ENCODE assay signal across 7 mouse cellular contexts in genomic region chr10:39733101-39733399, GRCm38 (mm10). TPM values are rescaled to one million over a fixed set of nuclear protein-coding genes. Genes with fewer than 3 reads are reported as not detected.
DNase-seq lines count a peak whose midpoint lies in the region; ATAC-seq and TF ChIP-seq lines count a peak whose summit lies in the region.

No protein-coding gene starts in this region.

- no peak for TF ChIP-seq CTCF in lung, adult 2 months (IDR thresholded peaks at IDR 0.05; ENCODE audit: insufficient read depth, low read length)
- TF ChIP-seq CTCF in olfactory bulb, adult 2 months (IDR thresholded peaks at IDR 0.05; ENCODE audit: insufficient read depth, low read depth, low read length): no peak

- H3K4me1 ChIP-seq in lung, adult 2 months (ENCODE audit: control insufficient read depth, insufficient read depth, low read length): no peaks in the 10 kb centered on the region; the same call in 1 of the 2 replicates
- peaks cover 26% of the 10 kb centered on the region for H3K4me1 ChIP-seq in forebrain, embryonic 15.5 days
- H3K4me1 ChIP-seq in limb, embryonic 11.5 days (ENCODE audit: control insufficient read depth, insufficient read depth, low read length): no peaks in the 10 kb centered on the region; the same call in 1 of the 2 replicates
- H3K4me1 ChIP-seq in olfactory bulb, adult 2 months (ENCODE audit: control insufficient read depth, insufficient read depth, low read length): peaks cover 4% of the 10 kb centered on the region; the same call in 1 of the 2 replicates

- H3K9me3 ChIP-seq in forebrain, embryonic 15.5 days: no peaks in the 10 kb centered on the region
- H3K9me3 ChIP-seq in limb, embryonic 11.5 days (ENCODE audit: control insufficient read depth, low read length): no peaks in the 10 kb centered on the region

- intact Hi-C loops in gastrocnemius, postnatal 14 days (cut with DNase I; ENCODE audit: low total_unique reads): no loop called here

- DNase-seq in lung, adult 2 months: no peak
- DNase-seq in lung, postnatal 10 days: no peak
- peak; percentile 55 for DNase-seq in c-Kit-negative CD71-positive TER-119-positive erythroid progenitor cells, embryonic 14.5 days (ENCODE audit: low read depth, low spot score)
- no peak for DNase-seq in limb, embryonic 11.5 days (ENCODE audit: low spot score)
- DNase-seq in gastrocnemius, postnatal 14 days: no peak

- H3K36me3 ChIP-seq in forebrain, embryonic 15.5 days: no peaks in the 10 kb centered on the region
- no peaks in the 10 kb centered on the region for H3K36me3 ChIP-seq in limb, embryonic 11.5 days (ENCODE audit: control insufficient read depth, insufficient read depth, low read length)

- H3K27me3 ChIP-seq in forebrain, embryonic 15.5 days: no peaks in the 10 kb centered on the region
- no peaks in the 10 kb centered on the region for H3K27me3 ChIP-seq in limb, embryonic 11.5 days (ENCODE audit: control insufficient read depth, insufficient read depth, low read length)

- no peak for TF ChIP-seq POLR2A in lung, adult 2 months (IDR thresholded peaks at IDR 0.05; ENCODE audit: borderline replicate concordance, extremely low read depth, low read depth, low read length)
- no peak for TF ChIP-seq POLR2A in olfactory bulb, adult 2 months (IDR thresholded peaks at IDR 0.05; ENCODE audit: insufficient read depth, low read depth, low read length)

- under 1% methylated on average over 9 of the region's 9 CpGs for WGBS in lung, adult 2 months
- whole genome bisulfite sequencing in forebrain, embryonic 15.5 days: under 1% methylated on average over 9 of the region's 9 CpGs
- WGBS in limb, embryonic 11.5 days: under 1% methylated on average over 9 of the region's 9 CpGs
- WGBS in olfactory bulb, adult 2 months: under 1% methylated on average over 9 of the region's 9 CpGs

- peak overlapping the region; percentile 70 for H3K4me3 ChIP-seq in lung, adult 2 months (replicated peaks; ENCODE audit: extremely low read depth, low read depth, low read length)
- peak overlapping the region; percentile 92 for H3K4me3 ChIP-seq in forebrain, embryonic 15.5 days
- H3K4me3 ChIP-seq in limb, embryonic 11.5 days (ENCODE audit: low read depth, low read length): peak overlapping the region; percentile 72
- H3K4me3 ChIP-seq in olfactory bulb, adult 2 months (ENCODE audit: insufficient read depth, low read depth, low read length): peak overlapping the region; percentile 86

- peak overlapping the region; percentile 100 for H3K27ac ChIP-seq in forebrain, embryonic 15.5 days (replicated peaks)
- peak overlapping the region; percentile 98 for H3K27ac ChIP-seq in limb, embryonic 11.5 days (replicated peaks; ENCODE audit: low read depth, low read length)
- H3K27ac ChIP-seq in olfactory bulb, adult 2 months (ENCODE audit: insufficient read depth, low read depth, low read length): peak overlapping the region; percentile 97

- H3K9ac ChIP-seq in forebrain, embryonic 15.5 days (replicated peaks): peak overlapping the region; percentile 96
- H3K9ac ChIP-seq in limb, embryonic 11.5 days (ENCODE audit: low read length): peak overlapping the region; percentile 82

- H3K4me2 ChIP-seq in forebrain, embryonic 15.5 days (replicated peaks): peak overlapping the region; percentile 54
- H3K4me2 ChIP-seq in limb, embryonic 11.5 days (ENCODE audit: low read depth, severe bottlenecking): peak overlapping the region; percentile 58

- ATAC-seq in forebrain, embryonic 15.5 days (replicated peaks): no peak
- no peak for ATAC-seq in limb, embryonic 11.5 days (ENCODE audit: insufficient number of reproducible peaks, low FRiP score, low TSS enrichment, low read depth)

RNA-seq across cellular contexts. Expression of gene Rev3l, which starts 1.1 kb away (rescaled TPM):
- polyA plus RNA-seq in lung, adult 2 months (2012; rRNA removed): 8.7 and 13.0 TPM in 2 replicates
- polyA plus RNA-seq in forebrain, embryonic 15.5 days (2015; fragmentation: Nextera tagmentation; extraction: Ambion mirVana): 24.1 and 26.4 TPM in 2 replicates
- 17.0 and 17.4 TPM in 2 replicates for polyA plus RNA-seq in limb, embryonic 11.5 days (2014; fragmentation: Nextera tagmentation; extraction: Ambion mirVana)
- polyA plus RNA-seq in olfactory bulb, adult 2 months (2012; ENCODE audit: insufficient read depth, insufficient read length, low replicate concordance, missing spikeins): 60.1 and 84.7 TPM in 2 replicates
- 10 to 100 TPM; 36.3 to 40.9 TPM for total RNA-seq in gastrocnemius, postnatal 14 days (2021)
